Mouse (Mus musculus): ENCODE results near the gene Mapt.
"Not testable (repeated sequence)": the region's sequence is repeated elsewhere in the genome, so short reads cannot be mapped to it uniquely, and the experiment has no call there.

The Mapt gene

GRCm38 (mm10) chr11:104231041-104231911 is at the start of gene Mapt:
Gene Mapt (plus strand): TSS chr11:104231390.
- peak; percentile 86 for DNase-seq (ENCODE audit: low spot score)

- no peak for DNase-seq (ENCODE audit: low spot score)
These were observed 49.0 kb upstream of the Mapt start for GRCm38 (mm10) chr11:104182141-104182540.

GRCm38 (mm10) chr11:104186135-104186836 is 44.9 kb upstream of the Mapt start, which contains the start of gene Sppl2c:
Gene Sppl2c (plus strand): TSS chr11:104186327.
- DNase-seq (ENCODE audit: low spot score), result no peak

- no peak for DNase-seq (ENCODE audit: low spot score)
These were observed 44.4 kb upstream of the Mapt start for GRCm38 (mm10) chr11:104186837-104187150.

GRCm38 (mm10) chr11:104187766-104188165 is 43.4 kb upstream of the Mapt start:
- no peak for DNase-seq (ENCODE audit: low spot score)

GRCm38 (mm10) chr11:104190008-104190407 is 41.2 kb upstream of the Mapt start:
- DNase-seq (ENCODE audit: low spot score), result no peak

GRCm38 (mm10) chr11:104195382-104195781 is 35.8 kb upstream of the Mapt start:
- no peak for DNase-seq (ENCODE audit: low spot score)

- peak; percentile 81 for DNase-seq (ENCODE audit: low spot score)
These were observed 35.4 kb upstream of the Mapt start for GRCm38 (mm10) chr11:104195791-104196190.

GRCm38 (mm10) chr11:104197861-104198260 is 33.3 kb upstream of the Mapt start:
- no peak for DNase-seq (ENCODE audit: low spot score)

GRCm38 (mm10) chr11:104203271-104203670 is 27.9 kb upstream of the Mapt start:
- peak; percentile 26 for DNase-seq (ENCODE audit: low spot score)

- no peak for DNase-seq (ENCODE audit: low spot score)
These were observed 24.6 kb upstream of the Mapt start for GRCm38 (mm10) chr11:104206573-104206972.

- DNase-seq (ENCODE audit: low spot score), result no peak
These were observed 22.1 kb upstream of the Mapt start for GRCm38 (mm10) chr11:104209041-104209440.

GRCm38 (mm10) chr11:104211251-104211650 is 19.9 kb upstream of the Mapt start:
- DNase-seq (ENCODE audit: low spot score), result no peak

GRCm38 (mm10) chr11:104214128-104214527 is 17.1 kb upstream of the Mapt start:
- not testable (repeated sequence) for DNase-seq (ENCODE audit: low spot score)

GRCm38 (mm10) chr11:104218075-104218474 is 13.1 kb upstream of the Mapt start:
- no peak for DNase-seq (ENCODE audit: low spot score)

GRCm38 (mm10) chr11:104220291-104220690 is 10.9 kb upstream of the Mapt start:
- no peak for DNase-seq (ENCODE audit: low spot score)

GRCm38 (mm10) chr11:104221751-104222150 is 9.4 kb upstream of the Mapt start:
- DNase-seq (ENCODE audit: low spot score), result no peak

- no peak for DNase-seq (ENCODE audit: low spot score)
These were observed 7.9 kb upstream of the Mapt start for GRCm38 (mm10) chr11:104223301-104223700.

- no peak for DNase-seq (ENCODE audit: low spot score)
These were observed 1.8 kb upstream of the Mapt start for GRCm38 (mm10) chr11:104229391-104229790.

GRCm38 (mm10) chr11:104230066-104230778 is 968 bp upstream of the Mapt start:
- no peak for DNase-seq (ENCODE audit: low spot score)

GRCm38 (mm10) chr11:104232141-104233061 is 1.2 kb downstream of the Mapt start:
- DNase-seq (ENCODE audit: low spot score), result no peak

GRCm38 (mm10) chr11:104233101-104233500 is 1.9 kb downstream of the Mapt start:
- no peak for DNase-seq (ENCODE audit: low spot score)

Data from lung, postnatal 25 days (tissue).